Mouse (Mus musculus) stomach, postnatal 0 days (tissue): ENCODE data around the gene Sct.

ENCODE experiments used
- CTCF ChIP-seq: IDR thresholded peaks from 2 replicates; pipeline ENCODE4 v1.5.1; 2016; ENCODE audit warnings: antibody characterized with exemption, low read depth, mild to moderate bottlenecking, moderate library complexity
- EP300 ChIP-seq: optimal IDR thresholded peaks from 2 replicates; pipeline ENCODE3; 2016; ENCODE audit warnings: antibody characterized with exemption

DNA sequence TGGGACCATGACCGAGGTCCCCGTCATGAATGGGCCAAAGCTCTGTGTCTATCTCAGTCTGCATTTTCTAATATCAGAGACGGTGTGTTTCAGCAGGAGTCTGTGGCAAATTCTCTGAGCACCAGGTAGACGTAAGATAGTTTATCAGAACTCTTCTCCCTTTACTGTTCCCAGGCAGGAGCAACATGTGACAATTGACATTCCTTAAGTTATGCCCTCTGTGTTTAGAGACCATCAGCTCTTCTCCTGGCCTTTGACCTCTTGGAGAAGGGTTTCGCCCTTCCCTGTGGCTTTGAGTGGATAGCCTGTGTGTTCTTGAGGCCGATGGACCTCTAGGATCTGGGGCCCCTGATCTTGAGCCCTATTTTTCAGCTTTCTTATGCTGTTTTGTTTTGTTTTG lies 49.2 kb downstream of the Sct start:
- no peak for TF ChIP-seq CTCF
- no peak for TF ChIP-seq EP300
